Mouse (Mus musculus): ENCODE measurements around the gene Arhgap28. TPM values are rescaled to one million over a fixed set of nuclear protein-coding genes. Genes with fewer than 3 reads are reported as not detected.

The Arhgap28 gene
- polyA plus RNA-seq, 1 experiment, result 1.0 TPM

DNA sequence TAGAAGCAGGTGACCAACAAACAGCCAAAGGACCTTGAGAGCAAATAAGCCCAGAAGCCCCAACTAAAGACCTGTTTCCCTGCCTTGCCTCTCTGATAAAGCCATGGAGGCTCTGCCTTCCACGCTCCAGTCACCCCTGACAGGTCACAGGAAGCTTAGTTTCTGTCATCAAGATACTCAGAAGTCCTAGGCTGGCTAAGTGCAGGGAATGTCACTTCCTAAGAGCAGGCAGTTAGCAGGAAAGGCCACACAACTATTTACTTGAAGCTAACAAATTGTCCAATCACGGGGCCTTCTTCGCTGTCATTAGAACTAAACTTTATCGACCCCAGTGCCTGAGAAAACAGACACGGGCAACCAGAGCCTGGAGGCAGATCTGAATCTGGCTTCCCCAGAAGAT lies 14.2 kb downstream of the Arhgap28 start:
- no peaks in the 10 kb centered on the region for H3K4me1 ChIP-seq (ENCODE audit: control insufficient read depth, insufficient read depth, low read length)
- no peak overlapping the region for H3K4me3 ChIP-seq (ENCODE audit: control insufficient read depth, low read depth, low read length)
- no peak for TF ChIP-seq POLR2A (IDR thresholded peaks at IDR 0.05; ENCODE audit: control insufficient read depth, low read depth, low read length)
- no peaks in the 10 kb centered on the region for H3K36me3 ChIP-seq (ENCODE audit: control insufficient read depth, insufficient read depth, low read length)
- H3K27me3 ChIP-seq (ENCODE audit: control insufficient read depth, insufficient read depth, low read length), result no peaks in the 10 kb centered on the region
- no peak overlapping the region for H3K27ac ChIP-seq (ENCODE audit: control insufficient read depth, insufficient read depth, low read depth, low read length)

DNA sequence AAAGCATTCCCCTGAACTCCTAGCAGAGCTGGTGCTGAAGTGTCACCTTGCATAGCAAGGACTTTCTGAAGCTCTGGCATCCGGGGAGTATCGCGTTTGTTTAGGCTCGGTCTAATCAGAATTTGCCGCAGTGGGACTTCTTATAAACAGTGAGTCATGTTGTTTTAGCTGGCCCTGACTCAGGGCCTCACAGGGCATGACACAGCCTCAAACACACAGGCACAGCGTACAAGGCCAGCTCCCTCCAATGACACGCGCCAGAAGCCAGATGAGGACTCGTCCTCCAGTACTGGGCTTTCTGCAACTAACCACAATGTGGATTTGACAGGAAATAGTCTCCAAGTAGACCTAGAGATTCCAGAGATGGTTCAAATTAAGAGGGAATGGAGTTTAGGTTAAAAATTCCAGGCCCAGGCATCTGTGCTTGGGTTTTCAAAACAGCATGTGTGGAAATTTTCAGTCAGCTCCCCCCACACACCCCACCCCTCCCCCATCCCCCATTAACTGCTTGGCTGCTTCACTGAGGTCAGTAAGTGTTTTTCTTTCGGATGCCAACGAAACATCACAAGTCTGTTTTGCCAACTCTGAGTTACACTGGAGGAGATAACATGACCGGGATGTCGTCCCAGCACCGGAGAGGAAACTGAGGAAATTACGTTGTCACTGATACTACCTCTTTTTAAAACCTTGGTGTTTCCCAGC lies 14.8 kb downstream of the Arhgap28 start:
- H3K4me1 ChIP-seq (ENCODE audit: control insufficient read depth, insufficient read depth, low read length), result no peaks in the 10 kb centered on the region
- no peak for TF ChIP-seq CTCF (IDR thresholded peaks at IDR 0.05; ENCODE audit: control insufficient read depth, insufficient read depth, insufficient replicate concordance, low read depth, low read length)
- no peak for TF ChIP-seq POLR2A (IDR thresholded peaks at IDR 0.05; ENCODE audit: control insufficient read depth, low read depth, low read length)
- no peak overlapping the region for H3K4me3 ChIP-seq (ENCODE audit: control insufficient read depth, low read depth, low read length)
- no peak overlapping the region for H3K27ac ChIP-seq (ENCODE audit: control insufficient read depth, insufficient read depth, low read depth, low read length)
- H3K27me3 ChIP-seq (ENCODE audit: control insufficient read depth, insufficient read depth, low read length), result no peaks in the 10 kb centered on the region
- H3K36me3 ChIP-seq (ENCODE audit: control insufficient read depth, insufficient read depth, low read length), result no peaks in the 10 kb centered on the region

DNA sequence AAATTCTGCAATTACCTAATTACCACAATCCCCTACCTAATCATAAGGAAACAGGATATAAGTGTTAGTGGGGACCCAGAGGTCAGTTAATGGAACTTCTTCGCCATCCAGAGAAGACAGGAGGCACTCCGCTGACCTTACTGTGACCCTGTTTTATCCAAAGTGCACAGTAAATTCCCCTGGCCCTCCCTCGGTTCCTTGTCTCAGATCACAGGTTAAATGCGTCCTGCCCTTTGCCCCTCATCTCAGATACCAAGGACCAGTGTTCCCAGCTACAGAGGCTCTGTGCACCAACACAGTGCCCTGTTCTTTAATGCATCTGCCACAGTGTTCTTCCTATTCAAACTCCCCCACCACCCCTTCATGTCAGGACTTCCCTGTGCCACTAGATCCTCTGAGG lies 18.4 kb downstream of the Arhgap28 start:
- no peaks in the 10 kb centered on the region for H3K4me1 ChIP-seq (ENCODE audit: control insufficient read depth, insufficient read depth, low read length)

DNA sequence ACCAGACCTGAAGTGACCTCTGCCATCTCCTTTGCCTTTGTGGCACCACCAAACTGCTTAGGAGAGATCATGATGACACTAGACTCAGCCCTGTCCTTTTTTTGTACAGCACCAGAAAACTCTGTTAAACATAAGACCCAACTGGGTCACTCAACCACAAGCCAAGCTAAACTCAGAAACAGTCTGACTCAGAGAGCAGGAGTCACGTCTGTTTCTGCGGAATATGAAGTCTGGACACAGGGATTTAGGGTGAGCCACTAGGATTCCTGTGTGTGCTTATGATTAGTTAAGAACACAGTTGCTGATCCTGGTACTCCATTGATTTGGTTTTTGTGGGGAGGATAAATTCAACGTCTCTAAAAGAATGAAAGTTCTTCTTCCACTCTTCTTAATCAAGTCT lies 23.3 kb downstream of the Arhgap28 start:
- no peak overlapping the region for H3K27ac ChIP-seq (ENCODE audit: control insufficient read depth, insufficient read depth, low read depth, low read length)
- H3K36me3 ChIP-seq (ENCODE audit: control insufficient read depth, insufficient read depth, low read length), result no peaks in the 10 kb centered on the region
- TF ChIP-seq CTCF (IDR thresholded peaks at IDR 0.05; ENCODE audit: control insufficient read depth, insufficient read depth, insufficient replicate concordance, low read depth, low read length) (no peak), POLR2A (IDR thresholded peaks at IDR 0.05; ENCODE audit: control insufficient read depth, low read depth, low read length) (no peak)
- H3K4me3 ChIP-seq (ENCODE audit: control insufficient read depth, low read depth, low read length), result no peak overlapping the region
- no peaks in the 10 kb centered on the region; the same call in 1 of the 2 replicates for H3K4me1 ChIP-seq (ENCODE audit: control insufficient read depth, insufficient read depth, low read length)
- H3K27me3 ChIP-seq (ENCODE audit: control insufficient read depth, insufficient read depth, low read length), result no peaks in the 10 kb centered on the region

More for the DNA sequence above, 18.4 kb downstream of the Arhgap28 start:
- no peaks in the 10 kb centered on the region for H3K27me3 ChIP-seq (ENCODE audit: control insufficient read depth, insufficient read depth, low read length)
- no peak overlapping the region for H3K4me3 ChIP-seq (ENCODE audit: control insufficient read depth, low read depth, low read length)
- H3K36me3 ChIP-seq (ENCODE audit: control insufficient read depth, insufficient read depth, low read length), result no peaks in the 10 kb centered on the region
- TF ChIP-seq POLR2A (IDR thresholded peaks at IDR 0.05; ENCODE audit: control insufficient read depth, low read depth, low read length), result no peak
- TF ChIP-seq CTCF (IDR thresholded peaks at IDR 0.05; ENCODE audit: control insufficient read depth, insufficient read depth, insufficient replicate concordance, low read depth, low read length), result no peak
- H3K27ac ChIP-seq (ENCODE audit: control insufficient read depth, insufficient read depth, low read depth, low read length), result no peak overlapping the region

DNA sequence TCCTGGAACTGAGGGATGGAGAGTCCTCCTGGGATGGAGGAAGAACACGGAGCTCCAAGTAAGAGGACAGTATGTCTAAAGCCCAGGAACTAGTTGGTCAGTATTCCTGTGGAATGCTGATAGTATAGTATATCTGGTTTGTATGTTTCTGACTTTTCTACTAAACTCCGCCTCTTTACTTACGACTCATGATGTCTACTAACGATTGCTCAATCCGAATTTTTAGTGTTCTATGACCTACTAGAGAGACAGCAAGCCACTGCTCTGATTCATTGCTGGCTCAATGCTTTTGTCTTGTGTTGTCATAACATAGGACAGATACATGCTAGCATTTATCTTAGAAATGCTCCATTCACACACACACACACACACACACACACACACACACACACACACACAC lies 24.7 kb downstream of the Arhgap28 start:
- H3K4me1 ChIP-seq (ENCODE audit: control insufficient read depth, insufficient read depth, low read length), result no peaks in the 10 kb centered on the region; the same call in 1 of the 2 replicates
- H3K27me3 ChIP-seq (ENCODE audit: control insufficient read depth, insufficient read depth, low read length), result no peaks in the 10 kb centered on the region
- no peak overlapping the region for H3K4me3 ChIP-seq (ENCODE audit: control insufficient read depth, low read depth, low read length)
- TF ChIP-seq POLR2A (IDR thresholded peaks at IDR 0.05; ENCODE audit: control insufficient read depth, low read depth, low read length) (no peak), CTCF (IDR thresholded peaks at IDR 0.05; ENCODE audit: control insufficient read depth, insufficient read depth, insufficient replicate concordance, low read depth, low read length) (no peak)
- no peaks in the 10 kb centered on the region for H3K36me3 ChIP-seq (ENCODE audit: control insufficient read depth, insufficient read depth, low read length)
- no peak overlapping the region for H3K27ac ChIP-seq (ENCODE audit: control insufficient read depth, insufficient read depth, low read depth, low read length)

DNA sequence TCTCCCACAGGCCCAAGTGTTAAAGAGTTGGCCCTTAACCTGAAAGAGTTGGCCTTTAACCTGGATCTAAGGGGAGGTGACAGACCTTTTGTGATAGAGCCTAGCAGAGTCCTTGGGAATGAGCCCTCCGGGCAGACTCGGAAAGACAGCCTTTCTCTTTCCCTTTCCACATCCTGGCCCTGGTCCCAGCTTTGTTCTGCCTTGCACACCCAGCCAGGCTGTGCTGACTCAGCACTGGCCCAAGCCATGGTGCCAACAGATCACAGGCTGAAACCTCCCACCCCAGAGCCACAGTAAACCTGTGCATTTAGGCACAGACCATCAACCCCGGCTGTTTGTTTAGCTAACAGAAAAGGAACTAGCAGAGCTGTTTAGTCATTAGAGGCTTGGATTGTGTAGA lies 25.1 kb downstream of the Arhgap28 start:
- TF ChIP-seq POLR2A (IDR thresholded peaks at IDR 0.05; ENCODE audit: control insufficient read depth, low read depth, low read length) (no peak), CTCF (IDR thresholded peaks at IDR 0.05; ENCODE audit: control insufficient read depth, insufficient read depth, insufficient replicate concordance, low read depth, low read length) (no peak)
- no peaks in the 10 kb centered on the region for H3K36me3 ChIP-seq (ENCODE audit: control insufficient read depth, insufficient read depth, low read length)
- H3K27me3 ChIP-seq (ENCODE audit: control insufficient read depth, insufficient read depth, low read length), result no peaks in the 10 kb centered on the region
- no peak overlapping the region for H3K27ac ChIP-seq (ENCODE audit: control insufficient read depth, insufficient read depth, low read depth, low read length)
- H3K4me1 ChIP-seq (ENCODE audit: control insufficient read depth, insufficient read depth, low read length), result no peaks in the 10 kb centered on the region; the same call in 1 of the 2 replicates
- no peak overlapping the region for H3K4me3 ChIP-seq (ENCODE audit: control insufficient read depth, low read depth, low read length)

DNA sequence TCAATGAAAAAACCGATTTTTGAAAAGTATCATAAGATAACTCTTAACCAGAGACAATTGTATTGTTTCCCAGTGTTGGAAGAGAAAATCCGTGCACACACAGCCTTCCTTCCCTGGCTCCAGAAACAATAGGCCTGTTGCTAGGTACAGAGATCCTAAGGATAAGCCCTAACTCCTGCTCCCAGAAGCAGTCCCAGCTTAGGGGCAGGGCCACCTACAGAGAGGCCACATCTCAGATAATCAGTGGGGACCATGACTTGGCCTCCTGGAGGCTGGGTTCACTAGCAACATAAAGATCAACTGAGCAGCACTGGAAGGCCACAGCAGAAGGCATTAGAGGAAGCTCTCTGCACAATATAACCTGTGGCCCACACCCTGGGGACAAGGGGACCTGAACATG lies 27.5 kb downstream of the Arhgap28 start:
- no peaks in the 10 kb centered on the region for H3K36me3 ChIP-seq (ENCODE audit: control insufficient read depth, insufficient read depth, low read length)
- TF ChIP-seq POLR2A (IDR thresholded peaks at IDR 0.05; ENCODE audit: control insufficient read depth, low read depth, low read length), result no peak
- no peak for TF ChIP-seq CTCF (IDR thresholded peaks at IDR 0.05; ENCODE audit: control insufficient read depth, insufficient read depth, insufficient replicate concordance, low read depth, low read length)
- no peaks in the 10 kb centered on the region; the same call in 1 of the 2 replicates for H3K4me1 ChIP-seq (ENCODE audit: control insufficient read depth, insufficient read depth, low read length)
- H3K27ac ChIP-seq (ENCODE audit: control insufficient read depth, insufficient read depth, low read depth, low read length), result no peak overlapping the region
- H3K4me3 ChIP-seq (ENCODE audit: control insufficient read depth, low read depth, low read length), result no peak overlapping the region
- no peaks in the 10 kb centered on the region for H3K27me3 ChIP-seq (ENCODE audit: control insufficient read depth, insufficient read depth, low read length)
